Mouse (Mus musculus): ENCODE results near the gene Mtcl1.

Mtcl1 gene

GRCm38 (mm10) chr17:66407833-66408232, 41.7 kb downstream of the Mtcl1 start:
- no peak for DNase-seq (ENCODE audit: low spot score)

GRCm38 (mm10) chr17:66405601-66406000, 43.9 kb downstream of the Mtcl1 start:
- DNase-seq (ENCODE audit: low spot score) = no peak

GRCm38 (mm10) chr17:66404883-66405590, 44.5 kb downstream of the Mtcl1 start:
- peak; percentile 87 for DNase-seq (ENCODE audit: low spot score)

- no peak for DNase-seq (ENCODE audit: low spot score)
Measured at GRCm38 (mm10) chr17:66402791-66403470, 46.6 kb downstream of the Mtcl1 start.

GRCm38 (mm10) chr17:66401596-66402265, 47.8 kb downstream of the Mtcl1 start:
- DNase-seq (ENCODE audit: low spot score) = peak; percentile 15

GRCm38 (mm10) chr17:66399780-66400179, 49.8 kb downstream of the Mtcl1 start:
- DNase-seq (ENCODE audit: low spot score) = no peak

GRCm38 (mm10) chr17:66394571-66394970, 55.0 kb downstream of the Mtcl1 start:
- no peak for DNase-seq (ENCODE audit: low spot score)

- no peak for DNase-seq (ENCODE audit: low spot score)
Measured at GRCm38 (mm10) chr17:66388307-66388706, 61.2 kb downstream of the Mtcl1 start.

GRCm38 (mm10) chr17:66381338-66381737, 68.2 kb downstream of the Mtcl1 start:
- no peak for DNase-seq (ENCODE audit: low spot score)

GRCm38 (mm10) chr17:66379900-66380857, 69.4 kb downstream of the Mtcl1 start:
- DNase-seq (ENCODE audit: low spot score) = no peak

- no peak for DNase-seq (ENCODE audit: low spot score)
Measured at GRCm38 (mm10) chr17:66379308-66379707, 70.2 kb downstream of the Mtcl1 start.

- no peak for DNase-seq (ENCODE audit: low spot score)
Measured at GRCm38 (mm10) chr17:66378127-66378526, 71.4 kb downstream of the Mtcl1 start.

- no peak for DNase-seq (ENCODE audit: low spot score)
Measured at GRCm38 (mm10) chr17:66374633-66375272, 74.8 kb downstream of the Mtcl1 start.

GRCm38 (mm10) chr17:66370867-66371266, 78.7 kb downstream of the Mtcl1 start:
- DNase-seq (ENCODE audit: low spot score) = no peak

- DNase-seq (ENCODE audit: low spot score) = no peak
Measured at GRCm38 (mm10) chr17:66369777-66370176, 79.8 kb downstream of the Mtcl1 start.

- DNase-seq (ENCODE audit: low spot score) = no peak
Measured at GRCm38 (mm10) chr17:66368127-66368526, 81.4 kb downstream of the Mtcl1 start.

- DNase-seq (ENCODE audit: low spot score) = no peak
Measured at GRCm38 (mm10) chr17:66365664-66366063, 83.9 kb downstream of the Mtcl1 start.

GRCm38 (mm10) chr17:66365293-66365642, 84.3 kb downstream of the Mtcl1 start:
- DNase-seq (ENCODE audit: low spot score) = no peak

- DNase-seq (ENCODE audit: low spot score) = no peak
Measured at GRCm38 (mm10) chr17:66364525-66365292, 84.8 kb downstream of the Mtcl1 start.

- DNase-seq (ENCODE audit: low spot score) = peak; percentile 68
Measured at GRCm38 (mm10) chr17:66363852-66364524, 85.6 kb downstream of the Mtcl1 start.
